Mouse (Mus musculus): Measurements from ENCODE around the gene Gfpt1.
"Not testable (repeated sequence)": the region's sequence is repeated elsewhere in the genome, so short reads cannot be mapped to it uniquely, and the experiment has no call there.

- not testable (repeated sequence) for TF ChIP-seq CTCF (IDR thresholded peaks at IDR 0.05; ENCODE audit: insufficient read depth, low read length); POLR2A (IDR thresholded peaks at IDR 0.05; ENCODE audit: borderline replicate concordance, extremely low read depth, low read depth, low read length)
Measured at GRCm38 (mm10) chr6:87048712-87049111, 6.1 kb downstream of the Gfpt1 start.
